Mouse (Mus musculus) kidney, adult 8-10 months (tissue): Measurements from ENCODE around the gene Col8a1.
A peak's percentile ranks its signal among the peaks of the same experiment; 100 is the strongest.

ENCODE experiments used
- DNase-seq, 2 experiments: peaks; one replicate each; pipeline ENCODE4 v3.0.0; 2022

Gene Col8a1

DNA sequence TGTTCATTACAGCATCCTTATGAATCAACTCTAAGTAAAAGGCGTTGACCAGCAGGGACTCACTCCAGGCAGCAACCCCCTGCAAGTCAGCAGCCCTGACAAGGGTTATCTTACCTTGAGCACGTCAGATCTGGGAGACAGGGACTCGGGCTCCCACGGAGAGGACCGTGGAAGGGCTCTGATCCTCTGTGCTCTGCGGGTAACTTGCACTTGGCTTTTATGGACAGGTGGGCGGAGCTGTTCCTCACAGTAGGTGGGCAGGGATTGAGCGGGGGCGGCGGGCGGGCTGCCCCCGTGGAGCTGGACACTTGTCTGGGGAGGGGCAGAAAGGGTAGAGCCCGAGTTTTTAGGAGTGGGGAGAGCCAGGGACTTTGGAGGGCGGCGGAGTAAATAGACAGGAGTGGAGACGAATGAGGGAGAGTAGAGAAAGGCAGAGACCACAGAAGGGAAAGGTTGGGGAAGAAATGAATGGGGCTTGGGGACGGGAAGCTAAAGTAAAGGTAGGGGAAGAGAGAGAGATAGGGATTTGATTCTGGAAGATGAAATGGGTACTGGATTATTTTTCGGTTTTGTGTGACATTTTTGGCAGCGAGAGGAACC is at the start of gene Col8a1:
Gene Col8a1, minus strand, starts transcription at position 212 of the 600 bp plus-strand sequence.
- DNase-seq: peak; percentile 8 to 10

DNA sequence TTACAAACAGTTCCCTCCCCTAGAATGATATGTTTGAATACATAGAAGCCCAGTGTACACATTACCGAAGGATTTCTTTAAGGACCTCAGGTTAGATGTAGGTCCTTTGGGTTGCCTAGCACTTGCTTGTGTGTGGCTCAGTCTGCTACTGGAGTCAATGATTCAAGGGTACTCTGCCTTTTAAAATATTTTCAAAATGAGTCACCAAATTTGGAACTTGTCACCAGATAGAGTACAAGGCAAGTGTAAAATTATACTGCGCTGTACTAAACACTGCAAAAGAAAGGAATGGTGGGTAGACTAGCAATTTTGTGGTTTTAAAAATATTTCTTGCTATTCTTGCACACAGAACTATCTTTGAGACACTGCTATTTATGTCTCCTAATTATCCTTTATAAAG is 47.3 kb upstream of the Col8a1 start:
- DNase-seq: no peak

DNA sequence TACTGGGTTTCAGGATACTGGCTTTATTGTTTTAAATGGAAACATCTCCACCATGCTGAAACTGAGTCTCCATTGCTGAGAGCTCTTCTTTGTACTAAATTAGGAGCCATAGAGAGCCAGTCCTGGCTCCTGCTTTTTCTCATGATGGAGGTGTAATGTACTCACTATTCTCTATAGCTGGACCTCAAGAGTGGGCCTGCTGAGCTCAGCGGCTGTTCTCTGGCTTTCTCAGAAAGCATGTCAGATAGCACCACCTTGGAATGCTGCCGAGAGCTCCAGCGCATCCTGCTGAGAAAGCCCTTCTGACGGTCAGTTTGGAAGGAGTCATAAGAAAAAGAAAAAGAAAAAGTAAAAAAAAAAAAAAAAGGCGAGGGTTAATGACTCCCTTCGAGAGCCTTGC is 41.8 kb upstream of the Col8a1 start:
- no peak for DNase-seq

DNA sequence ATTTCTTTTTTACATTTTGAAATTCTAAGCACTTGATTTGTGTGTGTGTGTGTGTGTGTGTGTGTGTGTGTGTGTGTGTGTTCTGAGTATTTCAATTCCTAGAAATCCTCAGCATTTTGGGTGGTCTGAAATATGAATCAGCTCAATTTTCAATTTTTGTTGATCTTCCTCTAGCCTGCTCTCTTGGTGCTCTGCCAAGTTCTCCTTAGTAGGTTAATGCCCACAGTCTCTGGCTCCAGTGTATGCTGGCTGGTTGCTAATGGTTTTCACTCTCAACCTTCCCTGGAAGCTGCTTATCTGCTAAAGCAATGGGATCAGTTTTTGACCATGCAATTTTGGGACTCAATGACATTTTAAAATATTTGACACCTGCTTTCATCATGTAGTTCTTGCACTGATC is 24.5 kb upstream of the Col8a1 start:
- DNase-seq: no peak

DNA sequence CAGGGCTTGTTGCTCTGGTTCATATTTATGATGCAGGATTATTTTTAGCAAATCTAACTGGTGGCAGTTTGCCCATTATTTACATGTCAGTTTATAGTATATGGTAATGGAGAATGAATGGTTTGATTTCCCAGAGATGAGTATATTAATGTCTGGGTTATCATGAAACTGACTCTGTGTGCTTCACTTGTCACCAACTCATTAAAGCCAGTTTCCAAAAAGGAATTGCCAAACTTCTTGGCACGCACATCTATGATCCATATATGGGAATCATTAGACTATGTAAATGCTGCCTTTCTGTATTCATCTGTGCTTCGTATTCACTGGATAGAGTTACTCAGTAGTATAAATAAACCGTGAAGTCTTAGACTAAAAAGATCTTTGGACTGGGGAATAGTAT is 11.1 kb upstream of the Col8a1 start:
- DNase-seq: no peak

DNA sequence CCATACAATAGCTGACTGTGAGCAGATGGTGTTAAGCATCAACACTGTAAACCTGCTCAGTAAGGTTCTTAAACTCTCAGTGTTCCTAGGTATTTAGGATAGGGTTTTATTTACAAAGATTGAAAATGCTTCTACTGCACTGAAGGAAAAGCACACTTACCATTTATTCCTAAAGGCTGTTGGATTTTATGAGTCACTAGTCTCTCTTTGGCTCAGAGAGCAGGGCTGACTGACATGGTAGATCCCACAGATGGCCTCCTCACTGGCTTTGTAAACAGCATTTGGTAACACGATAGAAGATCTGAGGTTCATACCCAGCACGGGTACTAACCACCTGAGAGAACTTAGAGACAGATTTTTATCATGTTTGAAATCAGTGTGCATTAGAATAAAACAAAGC is 5.3 kb upstream of the Col8a1 start:
- no peak for DNase-seq

DNA sequence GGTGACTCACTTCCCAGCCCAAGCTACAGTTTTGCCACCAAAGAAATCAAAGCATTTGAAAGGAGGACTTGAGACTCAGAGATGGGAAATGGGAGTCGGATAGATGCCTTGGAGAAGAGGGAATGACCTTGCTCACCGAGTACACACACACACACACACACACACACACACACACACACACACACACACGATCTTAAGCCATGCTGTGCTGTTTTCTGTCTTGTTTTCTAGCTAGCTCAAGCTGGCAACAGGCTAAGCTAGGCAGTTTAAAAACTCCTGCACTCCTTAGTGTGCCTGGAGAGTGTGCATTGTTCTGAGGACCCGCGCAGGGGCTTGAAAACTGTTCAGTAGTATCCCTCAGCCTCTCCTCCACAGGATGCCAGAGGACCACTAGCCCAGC is 1.2 kb upstream of the Col8a1 start:
- no peak for DNase-seq

DNA sequence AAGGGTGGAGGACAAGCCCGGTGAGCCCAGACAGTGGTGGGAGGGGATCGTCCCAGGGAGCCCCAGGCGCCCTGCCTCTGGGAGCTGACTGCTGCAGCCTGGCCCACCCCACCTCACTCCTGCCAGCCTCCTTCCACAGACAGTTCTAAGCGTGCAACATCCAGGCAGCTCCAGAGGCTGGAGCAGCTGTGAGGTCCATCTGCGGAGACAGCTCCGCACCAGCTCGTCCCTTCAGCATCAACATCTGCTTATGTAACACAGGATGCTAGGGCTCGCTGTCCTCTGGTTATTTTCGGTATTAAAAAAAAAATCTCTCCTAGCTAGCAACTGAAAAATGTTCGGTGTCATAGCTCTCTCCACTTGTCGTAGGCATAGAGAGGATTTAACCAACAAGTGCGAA is 704 bp upstream of the Col8a1 start:
- no peak for DNase-seq

DNA sequence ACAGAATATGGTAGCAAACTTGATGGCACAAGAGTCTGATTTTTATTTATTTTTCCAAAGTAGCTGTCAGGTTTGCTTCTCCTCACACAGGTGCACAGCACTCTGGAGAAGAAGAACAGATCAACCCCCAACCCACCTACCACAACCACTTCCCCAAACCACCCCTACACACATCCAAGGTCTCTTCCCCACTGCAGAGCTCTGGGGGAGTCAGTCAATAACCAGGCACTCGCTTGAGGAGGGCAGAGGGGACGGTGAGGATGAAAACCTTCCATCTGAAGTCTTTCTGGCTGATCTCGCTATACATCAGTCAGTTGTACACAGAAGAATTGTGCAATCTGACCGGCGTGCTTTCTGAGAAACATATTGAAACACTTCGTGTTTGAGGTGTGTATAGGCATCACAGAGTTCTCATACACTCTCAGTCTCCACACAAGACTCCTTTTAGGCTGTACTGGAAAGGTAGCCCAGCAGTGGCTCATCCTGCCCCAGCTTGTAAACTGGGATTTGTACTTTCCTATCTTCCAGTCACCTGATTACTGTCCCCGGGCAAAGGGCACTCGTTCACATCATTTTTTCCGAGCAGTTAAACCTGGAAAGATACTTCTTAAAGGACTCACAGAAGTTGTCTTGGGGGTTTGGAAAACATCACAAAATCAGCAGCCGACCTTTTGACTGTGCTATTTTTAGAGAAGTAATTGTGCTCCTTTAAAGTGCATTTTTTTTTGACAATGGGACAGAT is 827 bp downstream of the Col8a1 start:
- DNase-seq: peak; percentile 27 to 46

DNA sequence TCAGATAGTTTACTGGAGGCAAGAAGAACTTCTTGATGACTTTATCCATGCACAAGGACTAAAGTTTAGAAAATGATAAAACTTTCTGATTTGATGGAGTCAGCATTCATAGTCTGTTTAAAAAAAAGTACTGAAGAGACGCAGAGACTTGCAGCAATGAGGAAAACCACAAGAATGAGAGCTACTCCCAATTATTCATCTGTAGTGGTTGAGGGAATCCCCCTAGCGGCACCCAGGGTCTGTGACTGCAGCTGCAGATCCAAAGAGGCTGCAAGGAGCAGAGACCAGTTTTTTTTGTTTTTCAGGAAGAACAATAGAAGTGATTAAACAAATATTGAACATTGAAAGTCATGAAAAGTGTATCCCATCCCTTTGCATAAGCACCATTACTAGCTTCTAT is 4.0 kb downstream of the Col8a1 start:
- DNase-seq: no peak

DNA sequence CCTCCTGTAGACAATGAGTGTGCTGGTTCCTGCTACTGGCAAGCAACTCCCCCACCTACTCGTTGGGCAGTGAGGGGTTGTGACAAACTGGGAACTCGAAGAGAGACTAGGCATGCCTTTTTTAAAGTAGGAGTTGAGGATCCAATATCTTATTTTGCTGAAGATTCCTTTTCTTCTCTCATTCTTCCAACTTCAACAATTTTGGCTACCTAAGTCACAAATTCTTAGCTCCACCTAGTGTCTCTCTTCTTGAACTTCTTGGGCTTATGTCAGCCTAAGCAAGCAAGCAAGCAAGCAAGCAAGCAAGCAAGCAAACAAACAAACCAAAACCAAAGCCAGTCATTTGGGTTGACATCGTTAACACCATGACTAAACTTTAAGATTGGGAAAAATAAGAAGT is 6.4 kb downstream of the Col8a1 start:
- DNase-seq: no peak

DNA sequence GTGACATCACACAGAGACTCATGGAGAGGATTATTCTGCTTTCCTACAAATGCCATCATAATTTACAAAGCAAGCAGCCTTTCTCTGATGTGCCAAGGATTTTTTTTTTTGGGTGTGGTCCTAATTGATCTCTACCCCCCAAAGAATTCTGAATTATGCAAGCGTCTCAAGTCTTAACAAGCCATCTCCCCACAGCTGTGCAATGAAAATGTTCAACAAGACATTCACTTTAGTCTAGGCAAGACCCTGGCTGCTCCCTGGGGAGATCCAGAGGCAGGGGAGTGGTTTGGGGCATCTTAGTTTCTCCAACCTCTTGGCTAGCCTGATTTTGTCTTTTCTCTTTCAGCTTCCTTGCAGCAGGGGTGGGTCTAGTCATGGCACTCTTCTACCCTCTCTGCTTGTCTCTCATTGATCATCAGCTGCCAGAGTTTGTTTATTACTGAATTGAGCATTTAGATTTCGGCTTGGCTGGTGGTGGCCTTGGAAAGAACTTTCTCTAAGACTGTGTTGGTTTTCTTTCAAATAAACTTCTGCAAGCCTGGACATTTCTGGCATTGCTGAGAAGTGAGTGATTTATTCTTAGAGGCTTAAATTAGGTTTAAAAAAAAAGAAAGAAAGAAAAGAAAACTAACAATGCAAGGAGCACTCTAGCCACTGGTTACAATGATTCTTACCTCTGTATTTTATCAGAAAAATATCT is 7.0 kb downstream of the Col8a1 start:
- no peak for DNase-seq

DNA sequence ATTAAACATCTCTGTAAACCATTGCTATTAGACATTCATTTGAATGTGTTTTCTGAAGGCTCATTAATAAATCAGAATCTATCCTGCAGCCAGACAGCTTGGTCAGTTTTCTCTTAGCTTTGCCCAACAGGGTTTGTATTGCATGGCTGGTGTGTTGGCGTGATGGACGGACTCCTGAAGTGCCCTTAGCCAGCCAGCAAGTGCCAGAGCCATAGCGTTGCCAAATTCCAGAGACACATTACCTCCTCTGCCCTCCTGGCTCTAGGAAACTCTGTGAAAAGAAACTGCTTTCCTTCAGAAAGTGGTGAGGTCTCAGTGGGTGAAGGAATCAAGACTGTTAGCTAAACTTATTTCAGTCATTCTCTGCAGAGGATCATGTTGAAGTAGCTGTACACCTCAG is 14.4 kb downstream of the Col8a1 start:
- no peak for DNase-seq

DNA sequence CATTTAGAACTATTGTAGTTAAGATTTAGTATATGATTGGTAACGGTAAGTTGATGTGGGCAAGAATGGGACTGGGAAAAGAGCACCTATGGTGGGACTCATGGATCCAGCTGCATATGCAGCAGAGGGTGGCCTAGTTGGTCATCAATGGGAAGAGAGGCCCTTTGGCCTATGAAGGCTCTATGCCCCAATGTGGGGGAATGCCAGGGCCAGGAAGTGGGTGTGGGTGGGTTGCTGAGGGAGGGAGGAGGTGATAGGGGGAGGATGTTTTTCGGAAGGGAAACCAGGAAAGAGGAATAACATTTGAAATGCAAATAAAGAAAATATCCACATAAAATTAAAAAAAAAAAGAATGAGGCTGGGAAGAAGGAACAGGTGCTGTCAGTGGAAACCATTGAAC is 19.6 kb downstream of the Col8a1 start:
- DNase-seq: no peak

DNA sequence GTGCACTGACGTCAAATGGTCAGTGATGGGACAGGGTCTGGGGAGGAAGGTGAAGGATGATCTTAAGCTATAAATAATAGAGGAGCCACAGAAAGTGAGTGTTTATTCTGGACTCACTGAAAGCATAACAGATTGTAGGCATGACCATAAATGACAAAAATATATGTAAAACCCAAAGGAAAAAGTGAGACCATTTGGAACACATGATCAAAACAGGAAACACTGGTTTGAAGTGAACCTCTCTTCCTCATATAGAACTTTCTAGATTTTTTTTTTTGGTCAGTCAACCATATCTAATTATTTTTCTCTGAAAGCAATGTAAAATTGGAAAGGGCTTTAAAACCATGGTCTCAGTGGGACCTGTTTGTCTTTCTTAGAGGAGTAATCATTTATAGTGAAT is 21.0 kb downstream of the Col8a1 start:
- no peak for DNase-seq

DNA sequence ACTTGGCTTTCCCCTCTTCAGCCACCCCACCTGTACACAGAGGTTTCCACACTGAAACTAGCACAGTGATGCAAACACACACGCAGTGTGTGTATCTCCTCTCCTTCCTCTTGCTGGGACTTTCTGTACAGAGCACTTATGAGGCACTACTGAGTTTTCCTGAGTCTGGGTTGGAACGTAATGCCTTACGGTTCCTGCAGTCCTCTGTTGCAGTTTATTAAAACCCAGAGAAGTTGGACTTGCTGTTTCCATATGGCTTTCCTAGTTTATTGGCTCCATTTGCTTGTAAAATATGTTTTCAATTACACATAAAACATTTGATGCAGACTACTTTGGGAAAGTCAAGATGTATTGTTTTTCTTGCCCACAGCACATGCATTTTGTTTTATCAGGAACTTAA is 21.4 kb downstream of the Col8a1 start:
- no peak for DNase-seq

DNA sequence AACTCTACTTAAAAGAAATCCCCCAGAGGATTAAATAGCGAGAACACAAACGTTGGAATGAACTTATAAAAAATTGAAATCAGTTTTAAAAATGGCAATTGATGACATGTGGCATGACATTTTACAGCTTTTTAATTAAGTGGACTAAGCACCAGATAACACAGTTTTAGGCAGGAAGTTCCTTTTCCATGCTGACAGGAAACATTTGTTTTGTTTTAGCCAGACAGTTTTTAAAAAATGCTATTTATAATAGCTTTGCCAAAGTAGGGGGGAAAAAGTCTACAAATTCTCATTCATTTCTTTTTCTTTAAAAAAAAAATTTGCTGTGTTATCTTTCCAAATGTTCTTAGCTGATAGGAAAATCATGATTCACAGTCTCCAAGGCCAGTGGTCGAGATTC is 29.6 kb downstream of the Col8a1 start:
- DNase-seq: peak in 1 of 2 experiments; percentile 4

DNA sequence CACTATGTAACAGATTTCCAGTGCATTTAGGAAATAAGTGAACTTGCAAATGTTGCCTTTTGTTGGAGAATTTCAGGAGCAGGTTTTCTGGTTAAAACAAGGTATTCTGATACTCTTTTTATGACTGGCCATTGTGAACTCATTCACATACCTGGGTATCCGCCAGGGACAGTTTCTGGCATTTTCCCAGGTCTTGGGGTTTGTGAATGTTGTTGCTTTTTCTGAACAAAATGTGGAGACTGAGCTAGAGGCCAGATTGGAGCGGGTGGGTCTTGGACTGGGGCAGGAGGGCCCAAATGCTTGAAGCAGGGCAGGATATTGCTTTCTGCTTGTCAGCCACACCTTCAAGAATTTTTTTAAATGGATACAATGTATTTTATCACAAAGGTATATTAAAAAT is 35.6 kb downstream of the Col8a1 start:
- DNase-seq: peak; percentile 28 to 35

DNA sequence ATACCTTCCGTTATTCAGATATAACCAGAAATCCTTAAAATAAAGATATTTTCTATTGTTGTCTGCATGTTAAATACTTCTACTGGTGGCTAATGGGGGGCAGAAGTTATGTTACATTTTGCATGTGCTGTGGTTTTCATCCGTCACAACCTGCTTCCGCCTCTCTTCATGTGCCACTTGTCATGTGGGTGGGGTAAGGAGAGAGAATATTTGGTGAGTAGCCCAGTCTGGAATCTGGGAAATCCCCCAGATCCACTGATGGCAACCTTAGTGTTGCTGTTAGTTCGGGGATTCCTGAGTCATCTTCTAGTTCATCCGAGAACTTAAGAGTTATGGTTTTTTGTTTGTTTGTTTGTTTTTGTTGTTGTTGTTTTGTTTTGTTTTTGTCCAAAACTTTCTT is 55.8 kb downstream of the Col8a1 start:
- no peak for DNase-seq

DNA sequence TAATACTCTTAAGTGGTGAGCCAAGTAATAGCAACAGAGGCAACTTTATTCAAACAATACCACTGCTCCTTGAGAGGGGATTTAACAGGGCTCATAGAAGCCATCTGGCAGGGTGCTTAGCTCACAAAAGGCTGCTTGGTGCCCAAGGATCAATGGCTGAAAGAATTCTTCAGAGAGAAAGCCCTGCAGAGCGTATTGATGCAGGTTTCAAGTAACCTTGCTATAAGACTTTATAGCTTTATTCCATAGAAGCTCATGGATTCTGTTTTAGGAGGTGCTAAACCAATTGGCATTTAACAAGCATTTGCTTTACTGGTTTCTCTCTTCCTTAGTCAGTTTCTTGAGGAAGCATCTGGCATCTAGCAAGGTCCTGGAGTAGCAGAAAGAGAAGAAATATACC is 59.8 kb downstream of the Col8a1 start:
- no peak for DNase-seq

DNA sequence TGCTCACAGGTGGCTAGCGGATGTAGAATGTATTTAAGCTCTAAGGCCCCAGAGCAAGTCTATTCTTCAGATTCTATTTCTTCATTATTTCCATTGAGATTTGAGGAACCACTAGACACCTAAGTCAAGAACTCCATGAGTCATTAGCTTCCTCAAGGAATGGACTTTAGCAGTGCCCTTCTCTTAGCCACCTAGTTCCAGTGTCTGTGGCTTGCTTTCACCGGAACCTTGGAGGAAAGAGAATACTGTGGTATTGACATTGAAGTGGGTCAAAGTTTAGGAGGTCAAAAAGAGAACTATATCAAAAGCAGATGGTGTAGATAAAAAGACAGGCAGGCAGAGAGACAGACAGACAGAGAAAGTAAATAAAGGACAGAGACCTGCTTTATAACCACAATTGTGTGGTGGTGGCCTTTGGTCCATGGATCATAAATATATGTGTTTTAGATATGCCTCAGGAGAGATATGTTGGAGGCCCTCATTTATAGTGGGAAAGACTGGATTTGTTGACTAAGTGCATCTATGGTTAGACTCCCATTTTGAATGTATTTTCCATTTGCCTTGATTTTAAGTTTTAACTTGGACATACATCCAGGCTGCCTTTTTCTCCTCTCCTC is 60.5 kb downstream of the Col8a1 start:
- DNase-seq: no peak

DNA sequence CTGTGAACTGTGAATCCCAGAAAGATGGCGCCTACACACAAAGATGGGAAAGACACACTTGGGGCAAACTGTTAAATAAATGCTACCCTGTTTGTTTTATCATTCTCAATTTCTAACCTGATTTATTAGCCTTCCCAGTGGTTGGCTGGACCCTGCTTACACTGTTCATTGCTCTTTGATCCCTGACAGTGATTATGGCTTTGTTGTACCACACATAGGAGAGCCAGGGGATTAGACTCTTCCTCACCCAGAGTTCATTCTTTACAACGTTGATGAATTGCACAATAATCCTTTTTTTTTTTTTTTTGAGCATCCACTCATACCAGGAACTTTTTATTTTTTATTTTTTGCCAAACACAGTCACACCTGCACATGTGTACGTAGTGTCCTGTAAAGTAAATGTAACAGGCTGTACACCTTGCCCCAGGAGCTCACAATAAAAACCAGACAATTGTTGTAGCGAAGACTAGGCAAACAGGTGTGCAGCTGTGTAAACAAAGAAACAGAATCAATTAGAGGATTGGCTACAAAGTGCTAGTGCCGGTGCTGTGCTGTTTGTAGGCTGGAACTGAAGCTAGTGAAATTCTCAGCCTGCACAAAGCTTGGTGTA is 68.6 kb downstream of the Col8a1 start:
- no peak for DNase-seq

DNA sequence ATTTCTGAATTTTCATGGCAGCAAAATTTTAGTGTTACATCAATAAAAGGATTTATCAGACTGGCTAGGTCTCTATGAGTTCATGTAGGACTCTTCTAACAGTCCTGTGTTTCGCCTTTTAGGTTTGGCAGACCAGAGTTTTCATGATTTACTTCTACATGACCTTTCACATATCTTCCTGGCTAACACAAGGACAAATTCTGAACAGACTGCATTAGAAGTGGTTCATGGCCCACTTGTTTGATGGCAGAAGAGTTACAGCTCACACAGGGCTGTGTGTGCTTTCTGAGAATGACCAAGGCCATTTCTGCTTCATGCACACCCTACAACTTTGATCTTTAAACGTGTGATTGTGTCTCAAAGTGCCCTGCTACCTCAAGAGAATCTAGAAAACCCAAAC is 82.3 kb downstream of the Col8a1 start:
- no peak for DNase-seq

DNA sequence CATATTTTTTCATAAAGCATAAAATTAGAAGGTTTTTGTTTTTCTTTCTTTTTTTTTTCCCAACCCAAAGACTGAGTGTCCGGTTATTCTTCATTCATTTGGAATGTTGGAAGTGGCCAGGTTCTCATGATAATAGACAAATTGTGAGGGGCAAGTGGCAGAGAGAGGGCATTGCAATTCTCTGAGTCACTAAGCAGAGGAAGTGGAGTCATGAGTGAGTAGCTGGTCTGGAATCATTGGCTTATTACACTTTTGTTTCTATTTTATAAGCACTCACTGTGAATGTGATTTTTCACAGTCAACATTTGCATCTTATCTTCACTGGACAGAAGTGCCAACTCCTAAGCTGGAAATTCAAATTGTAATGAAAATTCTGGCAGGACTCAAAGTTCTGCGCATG is 82.9 kb downstream of the Col8a1 start:
- no peak for DNase-seq
